Mouse (Mus musculus) retina, adult 2 months (tissue): ENCODE results near the gene Rab32.
"Not testable (repeated sequence)": the region's sequence is repeated elsewhere in the genome, so short reads cannot be mapped to it uniquely, and the experiment has no call there.

Experiments used
- DNase-seq: peaks from one replicate; pipeline ENCODE4 v3.0.0-alpha.2; 2012; ENCODE audit warnings: low read depth, low spot score

Rab32 gene

GRCm38 (mm10) chr10:10557570-10558336, at the start of gene Rab32:
Rab32 (minus strand) TSS chr10:10558265.
- peak; percentile 44 for DNase-seq

- DNase-seq = no peak
Measured at GRCm38 (mm10) chr10:10600771-10601170, 42.7 kb upstream of the Rab32 start.

- not testable (repeated sequence) for DNase-seq
Measured at GRCm38 (mm10) chr10:10597495-10597894, 39.4 kb upstream of the Rab32 start.

- DNase-seq = no peak
Measured at GRCm38 (mm10) chr10:10580811-10581210, 22.7 kb upstream of the Rab32 start.

- no peak for DNase-seq
Measured at GRCm38 (mm10) chr10:10579821-10580220, 21.8 kb upstream of the Rab32 start.

GRCm38 (mm10) chr10:10558337-10558711, 259 bp upstream of the Rab32 start:
- no peak for DNase-seq

- DNase-seq = no peak
Measured at GRCm38 (mm10) chr10:10557085-10557484, 980 bp downstream of the Rab32 start.

GRCm38 (mm10) chr10:10555676-10556075, 2.4 kb downstream of the Rab32 start:
- DNase-seq = no peak

GRCm38 (mm10) chr10:10555221-10555620, 2.8 kb downstream of the Rab32 start:
- no peak for DNase-seq

- no peak for DNase-seq
Measured at GRCm38 (mm10) chr10:10550134-10550533, 7.9 kb downstream of the Rab32 start.

- DNase-seq = no peak
Measured at GRCm38 (mm10) chr10:10546623-10547022, 11.4 kb downstream of the Rab32 start.

- no peak for DNase-seq
Measured at GRCm38 (mm10) chr10:10544955-10545354, 13.1 kb downstream of the Rab32 start.
